Mouse (Mus musculus): Measurements from ENCODE around the gene Ntrk3. TPM values are rescaled to one million over a fixed set of nuclear protein-coding genes. Genes with fewer than 3 reads are reported as not detected.

Ntrk3 gene
- polyA plus RNA-seq, 1 experiment from 2014 or later: 27.0 TPM

DNA sequence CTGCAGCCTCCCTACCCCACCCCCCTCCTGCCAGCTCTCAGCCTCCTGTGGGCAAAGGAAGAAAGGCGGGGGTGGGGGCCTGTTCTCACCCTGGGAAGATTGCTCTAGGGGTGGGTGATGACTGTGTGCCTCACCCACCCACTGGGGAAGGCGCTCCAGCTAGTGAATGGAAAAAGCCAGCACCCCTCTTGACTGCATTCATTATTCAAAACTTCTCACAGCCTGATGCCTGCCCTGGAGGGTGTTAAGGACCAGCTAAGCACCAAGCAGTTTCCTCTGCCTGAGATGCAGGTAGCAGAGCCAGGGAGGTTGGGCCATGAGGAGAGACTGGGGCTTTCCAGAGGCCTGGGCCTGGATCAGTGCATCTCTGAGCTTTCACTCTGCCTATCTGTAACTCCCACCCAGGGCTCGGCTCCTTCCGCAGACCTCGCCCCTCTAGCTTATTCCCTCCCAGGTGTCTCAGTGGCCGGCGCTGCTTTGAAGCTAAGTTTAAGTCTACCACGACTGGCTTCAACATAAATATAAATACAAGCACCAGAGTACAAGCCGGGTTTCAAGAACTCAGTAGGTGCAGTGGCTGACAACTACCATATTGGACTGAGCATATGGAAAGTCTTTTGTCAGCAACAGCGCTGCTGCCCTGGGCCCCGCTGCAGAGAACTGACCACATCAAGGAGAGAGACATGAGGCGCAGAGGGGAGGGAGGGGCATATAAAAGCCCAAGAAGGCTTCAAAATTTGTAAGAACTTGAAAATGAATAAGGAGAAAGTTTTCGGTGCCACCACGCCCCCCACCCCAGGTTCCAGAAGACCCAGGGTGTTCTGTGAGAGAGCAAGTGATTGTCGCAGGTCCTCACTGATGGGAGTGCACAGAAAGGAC lies 140.3 kb downstream of the Ntrk3 start:
- H3K27ac ChIP-seq (replicated peaks; ENCODE audit: low read depth, low read length): no peak overlapping the region
- H3K4me2 ChIP-seq (ENCODE audit: low read length): no peak overlapping the region

DNA sequence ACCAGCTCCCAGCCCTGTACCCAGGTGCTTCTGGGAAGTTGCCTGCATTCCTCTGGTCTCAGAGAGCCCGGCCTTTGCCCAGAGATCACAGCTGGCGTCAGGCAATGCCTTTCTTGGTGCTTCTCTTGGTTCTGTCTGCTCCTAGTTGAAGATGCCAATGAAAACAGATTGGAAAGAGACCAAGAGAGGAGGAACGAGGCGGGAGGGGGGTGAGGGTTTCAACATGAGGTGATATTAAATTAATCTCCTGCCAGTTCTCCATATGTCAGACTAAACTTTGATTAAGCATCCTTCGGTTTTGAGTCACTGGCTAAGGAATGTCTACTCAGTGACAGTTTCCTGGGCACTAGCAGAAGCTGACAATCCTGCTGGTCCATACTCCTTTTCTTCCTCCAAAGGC lies 141.3 kb downstream of the Ntrk3 start:
- Histone ChIP-seq H3K36me3 (ENCODE audit: control insufficient read depth, insufficient read depth, low read length) (no peaks in the 10 kb centered on the region), H3K4me1 (ENCODE audit: control insufficient read depth, insufficient read depth, low read length) (peaks cover 13% of the 10 kb centered on the region), H3K9ac (replicated peaks; ENCODE audit: low read length) (no peak overlapping the region), H3K4me2 (ENCODE audit: low read length) (no peak overlapping the region), H3K9me3 (ENCODE audit: control insufficient read depth, low read length) (no peaks in the 10 kb centered on the region), H3K4me3 (replicated peaks; ENCODE audit: low read depth, low read length) (no peak overlapping the region), H3K27ac (replicated peaks; ENCODE audit: low read depth, low read length) (no peak overlapping the region), H3K27me3 (ENCODE audit: control insufficient read depth, insufficient read depth, low read length) (no peaks in the 10 kb centered on the region)
- no peak for ATAC-seq (ENCODE audit: low FRiP score, low TSS enrichment)
- DNase-seq: no peak
- 58% methylated on average over 5 of the region's 5 CpGs for WGBS

More for the DNA sequence above, 140.3 kb downstream of the Ntrk3 start:
- Histone ChIP-seq H3K4me3 (replicated peaks; ENCODE audit: low read depth, low read length) (no peak overlapping the region), H3K36me3 (ENCODE audit: control insufficient read depth, insufficient read depth, low read length) (no peaks in the 10 kb centered on the region), H3K9ac (replicated peaks; ENCODE audit: low read length) (no peak overlapping the region), H3K4me1 (ENCODE audit: control insufficient read depth, insufficient read depth, low read length) (peaks cover 13% of the 10 kb centered on the region), H3K27me3 (ENCODE audit: control insufficient read depth, insufficient read depth, low read length) (no peaks in the 10 kb centered on the region), H3K9me3 (ENCODE audit: control insufficient read depth, low read length) (no peaks in the 10 kb centered on the region)
- DNase-seq (no peak), ATAC-seq (ENCODE audit: low FRiP score, low TSS enrichment) (0 out of 2 replicates have a peak, but pooled peaks have one; percentile 53)
- WGBS: 25% methylated on average over 15 of the region's 15 CpGs

DNA sequence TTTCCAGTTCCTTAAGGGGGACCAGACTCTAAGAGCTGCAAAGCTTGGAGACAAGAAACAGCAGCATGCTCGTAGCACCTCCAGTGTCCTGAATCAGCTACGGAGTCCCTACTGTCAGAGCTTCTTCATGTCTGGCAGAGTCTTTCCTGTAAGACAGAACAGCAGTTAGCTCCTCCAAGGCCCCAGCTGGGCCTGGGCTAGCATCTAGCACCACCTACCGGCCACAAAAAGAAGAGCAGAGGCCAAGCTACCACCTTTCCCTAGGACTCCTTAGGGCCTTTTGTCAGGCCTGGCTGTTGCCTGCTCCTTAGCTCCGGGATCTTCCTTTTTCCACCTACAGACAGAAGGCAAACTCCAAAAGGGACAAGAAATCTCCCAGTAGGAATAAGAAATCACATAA lies 141.9 kb downstream of the Ntrk3 start:
- peak; percentile 80 for ATAC-seq (ENCODE audit: low FRiP score, low TSS enrichment)
- Histone ChIP-seq H3K4me3 (replicated peaks; ENCODE audit: low read depth, low read length) (no peak overlapping the region), H3K4me2 (ENCODE audit: low read length) (no peak overlapping the region), H3K27ac (replicated peaks; ENCODE audit: low read depth, low read length) (no peak overlapping the region), H3K9ac (replicated peaks; ENCODE audit: low read length) (no peak overlapping the region), H3K27me3 (ENCODE audit: control insufficient read depth, insufficient read depth, low read length) (no peaks in the 10 kb centered on the region), H3K36me3 (ENCODE audit: control insufficient read depth, insufficient read depth, low read length) (no peaks in the 10 kb centered on the region), H3K4me1 (ENCODE audit: control insufficient read depth, insufficient read depth, low read length) (peaks cover 13% of the 10 kb centered on the region), H3K9me3 (ENCODE audit: control insufficient read depth, low read length) (no peaks in the 10 kb centered on the region)
- WGBS: 3% methylated on average over 4 of the region's 4 CpGs
- peak; percentile 90 for DNase-seq

DNA sequence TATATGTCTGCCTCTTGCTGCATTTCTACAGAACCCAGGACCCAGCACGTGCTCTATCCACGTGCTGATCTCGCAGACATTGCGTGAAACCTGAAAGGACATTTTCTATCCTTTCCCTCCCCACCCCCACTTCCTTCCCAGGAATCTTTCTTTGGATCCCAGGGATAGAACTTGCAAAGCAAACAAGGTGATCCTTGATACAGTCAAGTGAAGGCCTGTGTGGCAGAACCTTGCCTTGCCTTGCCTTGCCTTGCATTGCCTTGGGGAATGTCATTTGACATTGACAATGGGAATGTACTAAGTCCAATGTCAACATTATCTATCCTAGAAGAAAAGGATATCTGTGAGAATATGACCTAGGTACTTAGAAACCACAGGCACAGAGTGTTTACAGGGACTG lies 144.9 kb downstream of the Ntrk3 start:
- Histone ChIP-seq H3K27ac (replicated peaks; ENCODE audit: low read depth, low read length) (no peak overlapping the region), H3K9me3 (ENCODE audit: control insufficient read depth, low read length) (no peaks in the 10 kb centered on the region), H3K9ac (replicated peaks; ENCODE audit: low read length) (no peak overlapping the region), H3K4me3 (replicated peaks; ENCODE audit: low read depth, low read length) (no peak overlapping the region), H3K4me1 (ENCODE audit: control insufficient read depth, insufficient read depth, low read length) (peaks cover 11% of the 10 kb centered on the region), H3K36me3 (ENCODE audit: control insufficient read depth, insufficient read depth, low read length) (no peaks in the 10 kb centered on the region), H3K27me3 (ENCODE audit: control insufficient read depth, insufficient read depth, low read length) (no peaks in the 10 kb centered on the region), H3K4me2 (ENCODE audit: low read length) (no peak overlapping the region)
- DNase-seq: no peak
- 77% methylated on average over 4 of the region's 4 CpGs for WGBS
- no peak for ATAC-seq (ENCODE audit: low FRiP score, low TSS enrichment)

DNA sequence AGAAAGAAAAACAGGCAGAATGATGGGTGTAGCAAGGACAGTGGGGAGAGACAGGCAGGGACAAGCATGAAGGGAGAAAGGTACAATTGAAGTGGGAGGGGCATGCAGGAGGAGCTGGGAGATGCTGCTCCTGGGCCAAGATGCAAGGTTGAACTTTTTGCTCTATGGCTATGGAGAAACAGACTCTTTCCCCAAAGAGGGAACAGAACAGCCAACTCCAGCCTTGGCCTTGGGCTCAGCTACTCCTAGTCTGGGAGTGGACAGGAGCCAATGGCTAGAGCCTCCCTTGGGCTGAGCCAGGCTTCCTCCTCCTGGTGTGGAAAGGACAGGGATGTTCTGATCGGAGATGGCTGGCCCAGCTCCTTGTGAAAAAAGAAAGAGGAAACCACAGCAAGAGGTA lies 145.6 kb downstream of the Ntrk3 start:
- no peak for ATAC-seq (ENCODE audit: low FRiP score, low TSS enrichment)
- Histone ChIP-seq H3K4me3 (replicated peaks; ENCODE audit: low read depth, low read length) (no peak overlapping the region), H3K36me3 (ENCODE audit: control insufficient read depth, insufficient read depth, low read length) (no peaks in the 10 kb centered on the region), H3K27me3 (ENCODE audit: control insufficient read depth, insufficient read depth, low read length) (no peaks in the 10 kb centered on the region), H3K9me3 (ENCODE audit: control insufficient read depth, low read length) (no peaks in the 10 kb centered on the region), H3K4me2 (ENCODE audit: low read length) (no peak overlapping the region), H3K27ac (replicated peaks; ENCODE audit: low read depth, low read length) (no peak overlapping the region), H3K9ac (replicated peaks; ENCODE audit: low read length) (no peak overlapping the region), H3K4me1 (ENCODE audit: control insufficient read depth, insufficient read depth, low read length) (peaks cover 4% of the 10 kb centered on the region; the same call in 1 of the 2 replicates)
- DNase-seq: no peak
- 100% methylated on average over 1 of the region's 1 CpGs for WGBS

DNA sequence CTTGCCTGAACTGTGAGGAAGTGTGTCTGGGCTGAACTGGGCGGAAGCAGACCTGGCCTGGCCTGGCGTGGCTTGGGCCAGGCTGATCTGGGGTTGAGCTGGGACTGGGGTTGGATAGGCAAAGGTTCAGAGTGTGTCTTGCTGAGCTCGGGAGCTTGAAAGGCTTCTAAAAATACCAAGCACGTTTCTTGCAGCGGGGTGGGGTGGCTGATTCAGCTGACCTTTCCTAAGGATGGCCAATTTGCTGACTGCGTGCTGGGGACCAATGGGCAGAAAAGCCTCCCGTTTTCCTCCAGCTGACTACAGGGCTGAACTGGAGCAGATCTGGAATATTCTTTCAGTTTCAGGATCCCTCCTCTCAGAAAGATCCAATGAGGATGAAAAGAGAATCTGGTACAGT lies 148.0 kb downstream of the Ntrk3 start:
- DNase-seq (no peak), ATAC-seq (ENCODE audit: low FRiP score, low TSS enrichment) (no peak)
- WGBS: 75% methylated on average over 7 of the region's 7 CpGs
- Histone ChIP-seq H3K36me3 (ENCODE audit: control insufficient read depth, insufficient read depth, low read length) (no peaks in the 10 kb centered on the region), H3K4me2 (ENCODE audit: low read length) (no peak overlapping the region), H3K9me3 (ENCODE audit: control insufficient read depth, low read length) (no peaks in the 10 kb centered on the region), H3K27me3 (ENCODE audit: control insufficient read depth, insufficient read depth, low read length) (no peaks in the 10 kb centered on the region), H3K27ac (replicated peaks; ENCODE audit: low read depth, low read length) (no peak overlapping the region), H3K4me1 (ENCODE audit: control insufficient read depth, insufficient read depth, low read length) (no peaks in the 10 kb centered on the region), H3K9ac (replicated peaks; ENCODE audit: low read length) (no peak overlapping the region), H3K4me3 (replicated peaks; ENCODE audit: low read depth, low read length) (no peak overlapping the region)

DNA sequence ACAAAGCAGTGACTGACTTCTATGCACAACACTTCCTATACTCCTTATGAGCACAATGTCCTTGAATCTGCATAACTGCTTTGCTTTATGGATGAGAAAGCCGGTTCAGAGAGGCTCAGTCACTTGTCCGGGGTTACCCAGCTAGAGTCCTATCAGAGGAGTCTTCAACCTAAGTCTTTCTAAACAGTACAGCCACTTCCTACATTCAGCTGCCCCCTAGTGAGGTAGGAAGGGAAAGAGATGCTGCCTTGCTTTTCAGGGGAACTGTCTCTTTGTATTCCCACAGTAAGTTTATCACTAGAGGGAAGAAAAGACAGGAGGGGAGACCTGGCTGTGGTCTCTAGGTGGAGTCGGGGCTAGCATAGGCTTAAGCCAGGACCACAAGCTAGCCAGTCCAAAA lies 151.0 kb downstream of the Ntrk3 start:
- Histone ChIP-seq H3K4me1 (ENCODE audit: control insufficient read depth, insufficient read depth, low read length) (no peaks in the 10 kb centered on the region), H3K27me3 (ENCODE audit: control insufficient read depth, insufficient read depth, low read length) (peaks cover 9% of the 10 kb centered on the region; the same call in 1 of the 2 replicates)
- peak; percentile 54 for DNase-seq

DNA sequence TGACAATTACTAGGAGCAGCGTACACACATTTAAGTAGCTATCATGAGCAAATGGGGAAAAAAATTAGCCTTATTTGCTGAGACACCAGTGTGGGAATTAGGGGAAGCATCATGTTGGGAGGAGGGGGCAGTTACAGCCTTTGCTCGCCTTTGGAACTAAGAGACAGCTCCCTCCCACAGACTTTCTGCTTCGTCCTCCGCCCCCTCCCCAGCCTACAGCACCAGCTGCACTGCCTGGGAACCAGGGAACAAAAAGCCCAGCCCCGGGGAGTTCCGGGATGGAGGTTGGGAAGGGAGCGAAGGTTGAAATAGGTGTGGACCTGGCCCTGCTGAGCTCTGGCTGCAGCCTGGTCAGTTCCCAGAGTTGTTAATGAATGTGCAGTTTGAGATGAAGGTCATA lies 151.9 kb downstream of the Ntrk3 start:
- Histone ChIP-seq H3K9me3 (ENCODE audit: control insufficient read depth, low read length) (no peaks in the 10 kb centered on the region), H3K9ac (replicated peaks; ENCODE audit: low read length) (no peak overlapping the region), H3K27ac (replicated peaks; ENCODE audit: low read depth, low read length) (no peak overlapping the region), H3K4me3 (replicated peaks; ENCODE audit: low read depth, low read length) (no peak overlapping the region), H3K4me2 (ENCODE audit: low read length) (no peak overlapping the region), H3K4me1 (ENCODE audit: control insufficient read depth, insufficient read depth, low read length) (no peaks in the 10 kb centered on the region), H3K27me3 (ENCODE audit: control insufficient read depth, insufficient read depth, low read length) (peaks cover 11% of the 10 kb centered on the region; the same call in 1 of the 2 replicates), H3K36me3 (ENCODE audit: control insufficient read depth, insufficient read depth, low read length) (no peaks in the 10 kb centered on the region)
- DNase-seq (no peak), ATAC-seq (ENCODE audit: low FRiP score, low TSS enrichment) (no peak)
- WGBS: 38% methylated on average over 7 of the region's 7 CpGs

More for the DNA sequence above, 151.0 kb downstream of the Ntrk3 start:
- Histone ChIP-seq H3K9me3 (ENCODE audit: control insufficient read depth, low read length) (no peaks in the 10 kb centered on the region), H3K4me3 (replicated peaks; ENCODE audit: low read depth, low read length) (no peak overlapping the region), H3K27ac (replicated peaks; ENCODE audit: low read depth, low read length) (no peak overlapping the region), H3K9ac (replicated peaks; ENCODE audit: low read length) (no peak overlapping the region), H3K36me3 (ENCODE audit: control insufficient read depth, insufficient read depth, low read length) (no peaks in the 10 kb centered on the region), H3K4me2 (ENCODE audit: low read length) (no peak overlapping the region)
- 31% methylated on average over 3 of the region's 3 CpGs for WGBS
- ATAC-seq (ENCODE audit: low FRiP score, low TSS enrichment): no peak

DNA sequence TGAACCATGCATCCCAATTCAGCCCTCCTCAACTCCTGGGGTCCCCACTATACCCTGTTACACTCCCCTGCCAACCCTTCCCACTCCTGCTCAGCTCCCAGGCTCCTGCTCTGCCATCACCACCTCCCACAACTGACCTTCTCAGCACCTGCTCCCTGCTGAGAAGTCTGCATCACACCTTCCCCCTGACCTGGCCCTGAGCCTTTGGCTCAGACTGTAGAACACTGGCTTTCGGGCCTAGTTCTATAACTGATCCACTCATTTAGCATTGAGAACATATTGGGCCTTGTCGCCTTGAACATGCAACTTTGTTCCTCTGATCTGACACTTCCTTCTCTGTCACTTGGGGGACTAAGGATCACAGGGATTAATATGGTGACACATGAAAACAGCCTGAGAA lies 152.9 kb downstream of the Ntrk3 start:
- Histone ChIP-seq H3K4me3 (replicated peaks; ENCODE audit: low read depth, low read length) (no peak overlapping the region), H3K9ac (replicated peaks; ENCODE audit: low read length) (no peak overlapping the region), H3K4me1 (ENCODE audit: control insufficient read depth, insufficient read depth, low read length) (no peaks in the 10 kb centered on the region), H3K4me2 (ENCODE audit: low read length) (no peak overlapping the region), H3K36me3 (ENCODE audit: control insufficient read depth, insufficient read depth, low read length) (no peaks in the 10 kb centered on the region), H3K27ac (replicated peaks; ENCODE audit: low read depth, low read length) (no peak overlapping the region), H3K9me3 (ENCODE audit: control insufficient read depth, low read length) (no peaks in the 10 kb centered on the region), H3K27me3 (ENCODE audit: control insufficient read depth, insufficient read depth, low read length) (peaks cover 12% of the 10 kb centered on the region; the same call in 1 of the 2 replicates)
- WGBS: 84% methylated on average over 2 of the region's 2 CpGs
- DNase-seq (no peak), ATAC-seq (ENCODE audit: low FRiP score, low TSS enrichment) (no peak)

Data from midbrain, embryonic 14.5 days (tissue).